Mouse (Mus musculus): ENCODE data around the gene Kazn.

- TF ChIP-seq CTCF (conservative IDR thresholded peaks at IDR 0.05; ENCODE audit: low read length): no peak
- TF ChIP-seq POU5F1 (IDR thresholded peaks at IDR 0.05; ENCODE audit: borderline replicate concordance, low read length): no peak
Measured at GRCm38 (mm10) chr4:142221757-142222072, 17.5 kb downstream of the Kazn start.

All from E14TG2a.4 (cell line).